Mouse (Mus musculus): ENCODE data around the gene Nt5c2.

DNA sequence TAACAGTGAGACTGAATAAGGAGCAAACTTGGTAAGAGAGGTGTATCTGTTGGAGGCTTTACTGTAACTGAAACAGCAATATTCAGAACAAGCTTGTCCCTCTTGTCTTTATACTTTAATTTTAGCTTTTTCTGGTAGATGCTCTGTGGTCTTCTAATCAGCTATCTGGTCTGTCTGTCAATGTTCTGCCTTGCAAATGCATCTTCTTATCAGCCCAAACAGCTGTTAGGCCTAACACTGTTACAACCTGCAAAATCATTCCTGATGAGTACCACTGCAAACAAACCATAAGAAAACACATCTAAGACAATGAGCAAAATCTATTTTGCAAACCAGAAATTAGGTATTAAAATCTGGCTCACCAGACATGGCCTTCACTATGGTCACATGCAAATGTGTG is 109.6 kb downstream of the Nt5c2 start:
- TF ChIP-seq CTCF (IDR thresholded peaks at IDR 0.05; ENCODE audit: low read depth, low read length) (no peak), EP300 (IDR thresholded peaks at IDR 0.05; ENCODE audit: insufficient read depth, low read depth, low read length) (no peak), POLR2A (IDR thresholded peaks at IDR 0.05; ENCODE audit: insufficient read depth, low read length) (no peak)

Measured in ES-Bruce4 (cell line).